ENCODE assay signal across 25 mouse cellular contexts in genomic region chr4:115563401-115563800, GRCm38 (mm10). TPM values are rescaled to one million over a fixed set of nuclear protein-coding genes. Genes with fewer than 3 reads are reported as not detected.
DNase-seq lines count a peak whose midpoint lies in the region; ATAC-seq and TF ChIP-seq lines count a peak whose summit lies in the region.
"Had no signal": no experiment of that assay in that cellular context is flagged by ENCODE, and none has a peak within 500 bp of the region (broad histone marks: within the 10 kb centered on the region; RNA-seq: fewer than 3 reads in every experiment).

Cyp4a31 (plus strand) TSS chr4:115563649.

- WGBS in liver, postnatal 0 days (ENCODE audit: insufficient replicate concordance), result 60% methylated on average over 3 of the region's 3 CpGs
- WGBS in kidney, embryonic 15.5 days, result 84% methylated on average over 3 of the region's 3 CpGs
- WGBS in thymus, adult 2 months, result 94% methylated on average over 3 of the region's 3 CpGs

- H3K4me1 ChIP-seq in liver, postnatal 0 days (ENCODE audit: insufficient read depth), result no peaks in the 10 kb centered on the region
- H3K4me1 ChIP-seq in kidney, embryonic 15.5 days, result no peaks in the 10 kb centered on the region
- H3K4me1 ChIP-seq in thymus, adult 2 months (replicated peaks; ENCODE audit: control insufficient read depth, insufficient read depth, low read length), result no peaks in the 10 kb centered on the region
- H3K4me1 ChIP-seq: embryonic facial prominence, embryonic 10.5 days; heart, embryonic 15.5 days; hindbrain, embryonic 10.5 days; hindbrain, embryonic 15.5 days had no signal

- no peak for DNase-seq in liver, postnatal 0 days
- DNase-seq in liver, result no peak
- DNase-seq in kidney, postnatal 14 days, result peak; percentile 56
- DNase-seq in gastrocnemius, postnatal 4 days (ENCODE audit: low spot score in 2 of 2), result no peak
- DNase-seq in thymus, adult 2 months, result no peak
- DNase-seq: adrenal gland, adult 2 months; adrenal gland, postnatal 25 days; cerebellum, adult 18-20 months; cerebellum, adult 9-11 months; cerebellum, postnatal 36 days; heart, adult 2 months; heart, postnatal 14 days had no signal

- no peaks in the 10 kb centered on the region for H3K36me3 ChIP-seq in liver, postnatal 0 days (replicated peaks; ENCODE audit: insufficient read depth, low read length)
- no peaks in the 10 kb centered on the region for H3K36me3 ChIP-seq in kidney, embryonic 15.5 days
- no peaks in the 10 kb centered on the region for H3K36me3 ChIP-seq in thymus, adult 2 months (ENCODE audit: control insufficient read depth, insufficient read depth, low read length)
- H3K36me3 ChIP-seq: embryonic facial prominence, embryonic 10.5 days; heart, embryonic 15.5 days; hindbrain, embryonic 10.5 days; hindbrain, embryonic 15.5 days had no signal

- TF ChIP-seq EP300 in liver, postnatal 0 days (IDR thresholded peaks at IDR 0.05; ENCODE audit: low read depth), result no peak

- H3K9ac ChIP-seq in liver, postnatal 0 days (replicated peaks), result 0 out of 2 replicates have a peak within 1 kb of the TSS, but pooled peaks have one; percentile 32
- no peak within 1 kb of the TSS for H3K9ac ChIP-seq in kidney, embryonic 15.5 days
- H3K9ac ChIP-seq: heart, embryonic 15.5 days; hindbrain, embryonic 15.5 days had no signal

- peak within 1 kb of the TSS; percentile 77 for H3K27ac ChIP-seq in liver, postnatal 0 days (ENCODE audit: low read depth)
- H3K27ac ChIP-seq in kidney, embryonic 15.5 days, result no peak within 1 kb of the TSS
- no peak within 1 kb of the TSS for H3K27ac ChIP-seq in thymus, adult 2 months (ENCODE audit: control insufficient read depth, insufficient read depth, low read length)
- H3K27ac ChIP-seq: embryonic facial prominence, embryonic 10.5 days; heart, adult 2 months; heart, embryonic 15.5 days; hindbrain, embryonic 10.5 days; hindbrain, embryonic 15.5 days had no signal

- TF ChIP-seq CTCF in liver, postnatal 0 days (IDR thresholded peaks at IDR 0.05; ENCODE audit: low read depth), result no peak
- TF ChIP-seq CTCF in thymus, adult 2 months (IDR thresholded peaks at IDR 0.05; ENCODE audit: borderline replicate concordance, control insufficient read depth, extremely low read depth, insufficient read depth, low read length, poor library complexity), result no peak

- H3K27me3 ChIP-seq in liver, postnatal 0 days (ENCODE audit: insufficient read depth, low read length), result no peaks in the 10 kb centered on the region
- no peaks in the 10 kb centered on the region for H3K27me3 ChIP-seq in kidney, embryonic 15.5 days
- no peaks in the 10 kb centered on the region for H3K27me3 ChIP-seq in thymus, adult 2 months (ENCODE audit: control insufficient read depth, insufficient read depth, low read length)
- H3K27me3 ChIP-seq: heart, embryonic 15.5 days; hindbrain, embryonic 15.5 days; Patski had no signal

- peak within 1 kb of the TSS; percentile 38; the same call in 1 of the 2 replicates for H3K4me2 ChIP-seq in liver, postnatal 0 days (ENCODE audit: low read depth, low read length)
- no peak within 1 kb of the TSS for H3K4me2 ChIP-seq in kidney, embryonic 15.5 days
- H3K4me2 ChIP-seq: heart, embryonic 11.5 days; heart, embryonic 15.5 days; hindbrain, embryonic 15.5 days had no signal

- no peak within 1 kb of the TSS for H3K4me3 ChIP-seq in liver, postnatal 0 days (ENCODE audit: low read depth, low read length)
- H3K4me3 ChIP-seq in kidney, embryonic 15.5 days (replicated peaks), result peak within 1 kb of the TSS; percentile 14; the same call in 1 of the 2 replicates
- no peak within 1 kb of the TSS for H3K4me3 ChIP-seq in thymus, adult 2 months (ENCODE audit: control insufficient read depth, insufficient read depth, low read length)
- H3K4me3 ChIP-seq: embryonic facial prominence, embryonic 10.5 days; heart, adult 2 months; heart, embryonic 15.5 days; hindbrain, embryonic 10.5 days; hindbrain, embryonic 15.5 days had no signal

- no peak for TF ChIP-seq POLR2A in thymus, adult 2 months (IDR thresholded peaks at IDR 0.05; ENCODE audit: control insufficient read depth, extremely low read depth, insufficient read depth, low read length, poor library complexity)

- no peaks in the 10 kb centered on the region for H3K9me3 ChIP-seq in liver, postnatal 0 days (ENCODE audit: low read length)
- H3K9me3 ChIP-seq in kidney, embryonic 15.5 days (replicated peaks), result no peaks in the 10 kb centered on the region
- H3K9me3 ChIP-seq: embryonic facial prominence, embryonic 10.5 days; heart, embryonic 15.5 days; hindbrain, embryonic 10.5 days; hindbrain, embryonic 15.5 days had no signal

- ATAC-seq in liver, postnatal 0 days, result peak; percentile 59; the same call in 1 of the 2 replicates
- no peak for ATAC-seq in kidney, embryonic 15.5 days (replicated peaks; ENCODE audit: low FRiP score)
- no peak for ATAC-seq in megakaryocyte-erythroid progenitor cell, adult 5-6 weeks (replicated peaks; ENCODE audit: low FRiP score, low TSS enrichment, poor library complexity, severe bottlenecking)
- ATAC-seq: forebrain, embryonic 14.5 days; Patski had no signal

RNA-seq across cellular contexts. Expression of gene Cyp4a31, which starts in this region (rescaled TPM):
- polyA plus RNA-seq in liver, postnatal 0 days (2015; fragmentation: Nextera tagmentation; extraction: Ambion mirVana), result 108 and 116 TPM in 2 replicates
- 32.1 and 43.2 TPM in 2 replicates for polyA plus RNA-seq in kidney, embryonic 15.5 days (2015; fragmentation: Nextera tagmentation; extraction: Ambion mirVana)
- total RNA-seq in gastrocnemius, postnatal 4 days (2021), result not detected
- 0.04 TPM in 1 of 2 replicates, not detected in the other for polyA plus RNA-seq in thymus, adult 2 months (2012; rRNA removed)
- not detected in 2 replicates for total RNA-seq in megakaryocyte-erythroid progenitor cell, adult 5-6 weeks (2014; fragmentation: Nextera tagmentation)
- not detected in 2 replicates for total RNA-seq in megakaryocyte-erythroid progenitor cell, adult 5-6 weeks (2017)
- total RNA-seq: adrenal gland, adult 2 months; adrenal gland, postnatal 25 days; CH12.LX; gastrocnemius, adult 8-10 months; heart, adult 2 months; heart, postnatal 14 days had no signal
- polyA plus RNA-seq: adrenal gland, adult 2 months; embryonic facial prominence, embryonic 10.5 days; embryonic facial prominence, embryonic 14.5 days; forebrain, embryonic 14.5 days; gonadal fat pad, adult 2 months; heart, adult 2 months; heart, embryonic 11.5 days; heart, embryonic 15.5 days; hindbrain, embryonic 10.5 days; hindbrain, embryonic 15.5 days; Patski had no signal

Comparison
In these comparisons a context has a peak if more than half of its experiments do, and no peak if none do; other contexts are left out.
1. RNA of gene Cyp4a31 (polyA plus RNA-seq): 108 to 116 TPM in liver, postnatal 0 days and 32.1 to 43.2 TPM in kidney, embryonic 15.5 days; 0.04 TPM in thymus, adult 2 months; every median in the first group is over 10 times any median in the second.